Mouse (Mus musculus): ENCODE results near the gene Cby1.

Cby1 gene

GRCm38 (mm10) chr15:79681973-79682372 lies 23.0 kb downstream of the Cby1 start:
- no peak for DNase-seq

- peak in 1 of 2 experiments; percentile 34 for DNase-seq
These were observed 24.1 kb downstream of the Cby1 start for GRCm38 (mm10) chr15:79683146-79683545.

GRCm38 (mm10) chr15:79683707-79684465 lies 24.9 kb downstream of the Cby1 start:
- peak in 1 of 2 experiments; percentile 29 for DNase-seq

- no peak for DNase-seq
These were observed 25.6 kb downstream of the Cby1 start for GRCm38 (mm10) chr15:79684616-79685015.

- DNase-seq = peak in 1 of 2 experiments; percentile 22
These were observed 26.2 kb downstream of the Cby1 start for GRCm38 (mm10) chr15:79685141-79685641.

- no peak for DNase-seq
These were observed 27.3 kb downstream of the Cby1 start for GRCm38 (mm10) chr15:79686046-79686869.

GRCm38 (mm10) chr15:79687175-79687574 lies 28.2 kb downstream of the Cby1 start:
- DNase-seq = no peak

- DNase-seq = peak; percentile 95
These were observed 28.8 kb downstream of the Cby1 start, which contains the start of gene Josd1 for GRCm38 (mm10) chr15:79687646-79688267. Josd1 (minus strand) TSS chr15:79687919.

GRCm38 (mm10) chr15:79688268-79688956 lies 29.4 kb downstream of the Cby1 start:
- DNase-seq = no peak

GRCm38 (mm10) chr15:79689662-79690425 lies 30.8 kb downstream of the Cby1 start:
- no peak for DNase-seq

- DNase-seq = peak; percentile 99
These were observed 31.5 kb downstream of the Cby1 start, which contains the start of gene Gtpbp1 for GRCm38 (mm10) chr15:79690426-79691022. Gtpbp1 (plus strand) TSS chr15:79690845.

GRCm38 (mm10) chr15:79691023-79691508 lies 32.1 kb downstream of the Cby1 start:
- DNase-seq = peak in 1 of 2 experiments; percentile 45

- DNase-seq = no peak
These were observed 33.3 kb downstream of the Cby1 start for GRCm38 (mm10) chr15:79692334-79692733.

GRCm38 (mm10) chr15:79693740-79694139 lies 34.7 kb downstream of the Cby1 start:
- DNase-seq = peak; percentile 25 to 31

- DNase-seq = no peak
These were observed 35.5 kb downstream of the Cby1 start for GRCm38 (mm10) chr15:79694512-79694911.

GRCm38 (mm10) chr15:79695516-79695915 lies 36.5 kb downstream of the Cby1 start:
- no peak for DNase-seq

GRCm38 (mm10) chr15:79696508-79696907 lies 37.5 kb downstream of the Cby1 start:
- DNase-seq = no peak

- no peak for DNase-seq
These were observed 38.0 kb downstream of the Cby1 start for GRCm38 (mm10) chr15:79697011-79697410.

GRCm38 (mm10) chr15:79697558-79698187 lies 38.7 kb downstream of the Cby1 start:
- DNase-seq = no peak

- no peak for DNase-seq
These were observed 47.7 kb downstream of the Cby1 start for GRCm38 (mm10) chr15:79706603-79707214.

All from lung, adult 18-20 months (tissue).